In the genomic region with DNA sequence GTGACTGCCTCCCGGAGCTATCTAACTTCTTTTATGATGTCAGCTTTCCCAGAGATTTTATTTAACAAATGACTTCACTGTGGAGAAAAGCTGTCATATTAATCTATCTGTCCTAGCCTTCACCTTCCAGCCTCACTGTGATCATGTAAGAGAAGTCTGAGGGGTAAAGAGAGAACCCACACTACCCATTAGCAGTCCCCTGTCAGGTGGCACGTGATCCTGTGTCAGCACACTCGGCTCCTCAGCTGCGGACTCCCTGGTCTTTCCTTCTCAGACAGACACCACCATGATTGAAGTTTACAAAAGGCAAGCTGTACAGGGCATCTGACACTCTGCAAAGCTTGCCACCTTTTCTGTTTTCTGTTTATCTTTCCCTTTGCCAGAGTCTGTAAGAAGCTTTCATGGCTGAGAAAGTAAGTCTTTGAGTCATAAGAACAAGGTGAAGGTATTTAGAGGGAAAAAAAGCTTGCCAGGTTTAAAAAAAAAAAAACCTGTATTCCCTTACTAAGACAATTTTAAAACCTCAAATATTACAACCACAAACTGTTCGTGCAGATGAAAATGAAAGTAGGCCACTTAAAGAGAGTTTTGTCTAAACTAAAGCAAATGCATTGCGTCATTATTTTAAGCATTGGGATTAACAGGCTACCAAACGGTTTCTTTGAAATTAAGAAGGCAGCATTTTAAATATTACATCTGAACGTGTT, we compare ENCODE assay signal across 13 mouse cellular contexts.
A peak's percentile ranks its signal among the peaks of the same experiment; 100 is the strongest.
DNase-seq lines count a peak whose midpoint lies in the region; ATAC-seq and TF ChIP-seq lines count a peak whose summit lies in the region.
"Had no signal": no experiment of that assay in that cellular context is flagged by ENCODE, and none has a peak within 500 bp of the region (broad histone marks: within the 10 kb centered on the region; RNA-seq: fewer than 3 reads in every experiment).

No protein-coding gene starts in this region.

- TF ChIP-seq POLR2A in limb, embryonic 14.5 days (IDR thresholded peaks at IDR 0.05; ENCODE audit: borderline replicate concordance, extremely low read depth, insufficient read depth, insufficient read length) = no peak

- H3K9ac ChIP-seq in heart, embryonic 14.5 days (ENCODE audit: low read length) = 0 out of 2 replicates have a peak overlapping the region, but pooled peaks have one; percentile 16
- no peak overlapping the region for H3K9ac ChIP-seq in limb, embryonic 14.5 days (ENCODE audit: low read depth, low read length, severe bottlenecking)
- H3K9ac ChIP-seq in kidney, embryonic 15.5 days = no peak overlapping the region
- H3K9ac ChIP-seq: forebrain, embryonic 15.5 days; liver, embryonic 15.5 days had no signal

- no peaks in the 10 kb centered on the region for H3K9me3 ChIP-seq in heart, embryonic 14.5 days (ENCODE audit: control insufficient read depth, low read length)
- no peaks in the 10 kb centered on the region for H3K9me3 ChIP-seq in limb, embryonic 14.5 days (ENCODE audit: control insufficient read depth, low read length)
- H3K9me3 ChIP-seq in kidney, embryonic 15.5 days (replicated peaks) = no peaks in the 10 kb centered on the region
- H3K9me3 ChIP-seq: forebrain, embryonic 15.5 days; liver, embryonic 15.5 days had no signal

- no peak overlapping the region for H3K4me3 ChIP-seq in heart, embryonic 14.5 days (ENCODE audit: control insufficient read depth in 1 of 2, insufficient read depth in 1 of 2, low read depth in 1 of 2, low read length in 2 of 2)
- H3K4me3 ChIP-seq in limb, embryonic 14.5 days (replicated peaks; ENCODE audit: low read length) = no peak overlapping the region
- H3K4me3 ChIP-seq in kidney, embryonic 15.5 days (replicated peaks) = no peak overlapping the region
- H3K4me3 ChIP-seq: forebrain, embryonic 15.5 days; liver, embryonic 15.5 days had no signal

- no peaks in the 10 kb centered on the region for H3K27me3 ChIP-seq in heart, embryonic 14.5 days (ENCODE audit: control insufficient read depth, insufficient read depth, low read length)
- H3K27me3 ChIP-seq in limb, embryonic 14.5 days (ENCODE audit: control insufficient read depth, insufficient read depth, low read length) = no peaks in the 10 kb centered on the region
- peaks cover 3% of the 10 kb centered on the region; the same call in 1 of the 2 replicates for H3K27me3 ChIP-seq in kidney, embryonic 15.5 days
- H3K27me3 ChIP-seq: liver, embryonic 15.5 days had no signal

- no peak overlapping the region; a peak in 1 of 4 replicates for H3K27ac ChIP-seq in heart, embryonic 14.5 days (replicated peaks in 1 of 2; ENCODE audit: control insufficient read depth in 1 of 2, insufficient read depth in 1 of 2, low read depth in 2 of 2, low read length in 2 of 2)
- H3K27ac ChIP-seq in limb, embryonic 14.5 days (replicated peaks; ENCODE audit: low read depth, low read length) = no peak overlapping the region
- no peak overlapping the region for H3K27ac ChIP-seq in kidney, embryonic 15.5 days
- H3K27ac ChIP-seq: forebrain, embryonic 15.5 days had no signal

- ATAC-seq in heart, embryonic 14.5 days (ENCODE audit: insufficient number of reproducible peaks, insufficient read depth, low FRiP score, low read depth) = no peak
- ATAC-seq in activated CD4-positive, CD25-positive, alpha-beta regulatory T cell, adult 4 months = peak; percentile 43
- no peak for ATAC-seq in limb, embryonic 14.5 days (ENCODE audit: low FRiP score, low read depth)
- no peak for ATAC-seq in kidney, embryonic 15.5 days (replicated peaks; ENCODE audit: low FRiP score)
- ATAC-seq: forebrain, embryonic 15.5 days had no signal

- H3K4me2 ChIP-seq in heart, embryonic 14.5 days (ENCODE audit: low read length) = peak overlapping the region; percentile 24
- peak overlapping the region; percentile 9; the same call in 1 of the 2 replicates for H3K4me2 ChIP-seq in limb, embryonic 14.5 days (replicated peaks; ENCODE audit: low read depth, low read length, severe bottlenecking)
- H3K4me2 ChIP-seq in kidney, embryonic 15.5 days = no peak overlapping the region
- H3K4me2 ChIP-seq: forebrain, embryonic 15.5 days; liver, embryonic 15.5 days had no signal

- H3K36me3 ChIP-seq in heart, embryonic 14.5 days (ENCODE audit: control insufficient read depth, insufficient read depth, low read length) = no peaks in the 10 kb centered on the region
- H3K36me3 ChIP-seq in limb, embryonic 14.5 days (ENCODE audit: control insufficient read depth, insufficient read depth, low read length) = no peaks in the 10 kb centered on the region
- H3K36me3 ChIP-seq in kidney, embryonic 15.5 days = no peaks in the 10 kb centered on the region
- H3K36me3 ChIP-seq: forebrain, embryonic 15.5 days; liver, embryonic 15.5 days had no signal

- peaks cover 14 to 24% of the 10 kb centered on the region in 2 experiments for H3K4me1 ChIP-seq in heart, embryonic 14.5 days (ENCODE audit: control insufficient read depth in 2 of 2, insufficient read depth in 2 of 2, low read length in 2 of 2)
- peaks cover 26% of the 10 kb centered on the region for H3K4me1 ChIP-seq in limb, embryonic 14.5 days (ENCODE audit: control insufficient read depth, insufficient read depth, low read length)
- peaks cover 9% of the 10 kb centered on the region for H3K4me1 ChIP-seq in kidney, embryonic 15.5 days

- WGBS in heart, embryonic 14.5 days = 38% methylated on average over 8 of the region's 8 CpGs
- 28% methylated on average over 8 of the region's 8 CpGs for WGBS in limb, embryonic 14.5 days
- WGBS in kidney, embryonic 15.5 days = 61% methylated on average over 8 of the region's 8 CpGs

- DNase-seq in heart, adult 9 months (ENCODE audit: low spot score in 2 of 2) = no peak
- peak; percentile 11 for DNase-seq in 3134 (ENCODE audit: extremely low read depth, insufficient read length, low spot score)
- DNase-seq in limb, embryonic 14.5 days (ENCODE audit: low spot score) = no peak
- no peak for DNase-seq in layer of hippocampus, adult 9-11 months
- no peak for DNase-seq in testis, postnatal 14 days (ENCODE audit: low spot score)
- DNase-seq: cerebellum, postnatal 36 days; heart, postnatal 10 days; right cerebral cortex, adult 18-20 months had no signal
